Mouse (Mus musculus) T-helper 1 cell (primary cell): ENCODE data around the gene Nanos2.

ENCODE experiments used
- in situ Hi-C: fragments of 300-600 bp; cut with MboI, MseI; formaldehyde crosslinking; loops from one replicate; pipeline ENCODE4 v1.15.1; 2025; ENCODE audit warnings: high pct_unique_total_duplicates

The Nanos2 gene

DNA sequence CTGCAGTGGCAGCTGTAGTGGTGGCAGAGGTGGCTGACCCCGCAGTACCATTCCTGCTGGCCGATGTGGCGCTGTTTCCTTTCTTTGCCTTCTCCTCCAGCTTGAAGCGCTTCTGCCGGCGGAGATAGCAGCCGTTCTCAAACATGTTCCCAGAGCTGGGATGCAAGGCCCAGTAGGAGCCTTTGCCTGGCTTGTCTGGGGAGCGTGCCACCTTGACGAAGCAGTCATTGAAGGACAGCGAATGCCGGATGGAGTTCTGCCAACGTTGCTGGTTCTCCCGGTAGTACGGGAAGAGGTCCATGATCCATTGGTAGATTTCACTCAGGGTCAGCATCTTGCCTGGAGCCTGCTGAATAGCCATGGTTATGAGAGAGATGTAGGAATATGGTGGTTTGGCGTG lies 27.3 kb downstream of the Nanos2 start:
- in situ Hi-C loops: loop anchor here (25.0 kb wide), 1 partner anchor 923 kb away; no protein-coding TSS in a partner anchor

DNA sequence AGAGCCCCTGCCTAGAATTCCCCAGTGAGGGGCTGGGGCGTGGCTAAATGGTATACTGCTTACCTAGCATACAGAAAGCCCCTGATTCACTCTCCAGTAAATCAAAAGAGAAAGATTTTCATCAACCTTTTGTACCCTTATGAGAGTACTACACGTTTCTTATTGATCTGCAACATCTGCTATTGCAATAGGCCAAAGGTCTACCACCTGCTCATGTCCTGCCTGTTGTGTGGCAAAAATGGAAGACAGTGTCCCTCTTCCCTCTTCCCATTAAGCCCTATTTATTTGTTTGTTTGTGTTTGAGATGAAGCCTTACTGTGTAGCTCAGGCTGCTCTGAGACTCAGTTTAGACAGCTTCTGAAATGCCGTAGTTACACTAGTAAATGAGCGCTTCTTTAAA lies 28.8 kb downstream of the Nanos2 start:
- in situ Hi-C loops: loop anchor here (25.0 kb wide), 1 partner anchor 921 kb away; no protein-coding TSS in a partner anchor

DNA sequence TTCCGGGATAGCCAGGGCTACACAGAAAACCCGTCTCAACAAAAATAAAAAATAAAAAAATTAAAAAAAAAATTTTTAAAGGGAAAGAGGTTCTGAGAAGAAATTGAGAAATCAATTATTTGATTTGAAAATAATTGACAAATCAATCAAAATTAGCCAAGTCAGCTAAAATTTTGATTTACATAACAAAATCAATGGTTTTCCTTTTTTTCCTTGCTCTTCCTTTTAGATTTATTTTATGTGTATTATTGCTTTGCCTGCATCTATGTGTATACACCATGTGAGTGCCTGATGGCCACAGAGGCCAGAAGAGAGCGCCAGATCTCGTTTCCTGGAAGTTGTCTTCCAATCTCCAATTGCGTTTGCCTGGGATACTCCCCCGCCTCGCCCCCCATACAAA lies 30.7 kb downstream of the Nanos2 start:
- in situ Hi-C loops: loop anchor here (25.0 kb wide), 1 partner anchor 919 kb away; no protein-coding TSS in a partner anchor

DNA sequence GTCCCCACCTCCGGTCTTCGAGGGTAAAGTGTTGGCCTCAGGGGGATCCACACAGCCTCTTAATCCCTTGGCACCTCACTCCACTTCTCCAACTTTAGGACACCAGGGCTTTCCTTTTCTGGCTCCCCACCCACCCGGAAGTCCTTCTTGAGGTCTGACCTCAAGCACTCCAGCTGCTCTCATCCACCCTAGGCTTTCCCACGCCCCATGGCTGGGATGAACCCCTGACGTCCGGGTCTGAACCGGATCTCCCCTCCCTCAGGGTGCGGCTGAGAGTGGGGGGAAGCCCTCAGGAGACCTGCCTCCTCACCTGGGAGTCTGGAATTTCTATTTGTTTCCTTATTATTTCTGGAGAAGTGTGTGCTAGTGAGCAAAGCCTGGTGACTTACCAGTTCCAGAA lies 33.8 kb downstream of the Nanos2 start:
- in situ Hi-C loops: loop anchor here (25.0 kb wide), 1 partner anchor 916 kb away; no protein-coding TSS in a partner anchor

DNA sequence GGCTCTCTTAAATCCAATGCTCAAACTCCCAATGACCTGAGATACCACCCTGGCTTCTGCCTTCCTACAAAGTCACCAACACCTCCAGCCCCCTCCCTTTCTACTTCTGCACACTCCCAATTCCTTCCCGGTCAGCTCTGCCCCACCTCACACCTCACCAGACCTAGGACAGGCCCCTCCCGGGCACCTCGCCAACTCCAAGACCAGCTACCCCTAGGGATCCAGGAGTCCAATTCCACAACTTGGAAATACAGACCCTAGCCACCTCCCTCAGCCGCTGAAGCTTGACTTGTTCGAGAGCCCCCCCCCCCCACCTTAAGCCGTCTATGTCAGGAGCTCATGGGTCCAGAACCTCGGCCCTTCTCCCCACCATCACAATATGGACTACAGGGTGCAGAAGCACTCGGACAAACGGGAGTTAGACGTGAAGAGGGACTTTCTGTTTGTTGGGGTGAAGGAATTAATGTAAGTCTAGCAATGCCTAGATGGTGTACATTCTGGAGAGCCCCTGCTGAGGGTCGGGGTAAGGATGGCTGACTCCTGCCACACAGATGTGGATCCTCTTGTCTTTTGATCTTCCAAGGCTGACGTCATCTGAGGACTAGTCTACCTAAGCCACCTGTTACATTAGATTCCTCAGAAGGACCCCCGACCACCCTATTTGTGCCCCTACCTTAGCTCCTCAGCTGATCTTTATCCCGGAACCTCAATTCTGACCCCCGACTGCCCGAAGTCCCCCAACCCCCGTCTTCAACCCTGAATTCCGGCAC lies 35.2 kb downstream of the Nanos2 start:
- in situ Hi-C loops: loop anchor here (25.0 kb wide), 1 partner anchor 915 kb away; no protein-coding TSS in a partner anchor

DNA sequence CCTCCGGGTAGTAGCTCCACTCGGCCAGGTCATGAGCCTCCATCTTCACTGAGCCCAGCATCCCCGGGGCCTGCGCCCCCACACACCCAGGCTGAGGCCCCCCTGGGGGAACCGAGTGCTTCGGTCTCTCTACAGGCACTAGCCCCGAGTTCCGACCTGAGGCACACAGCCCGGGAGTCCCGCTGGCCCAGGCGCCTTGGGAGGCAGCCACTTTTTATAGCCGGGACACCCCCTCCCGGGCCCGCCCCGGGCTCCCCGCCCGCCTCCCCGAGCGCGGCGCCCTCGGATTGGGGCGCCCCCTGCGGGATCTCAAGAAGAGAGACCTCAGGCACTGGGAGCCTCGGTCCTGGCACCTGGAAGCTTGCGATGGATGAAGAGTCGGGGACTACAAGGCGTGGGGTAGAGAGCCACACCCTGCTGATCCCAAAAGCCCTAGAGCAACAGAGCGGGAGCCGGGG lies 36.2 kb downstream of the Nanos2 start, which contains the start of gene Foxa3:
Gene Foxa3, minus strand, starts transcription at position 182 of the 458 bp plus-strand sequence.
- in situ Hi-C loops: loop anchor here (25.0 kb wide), 1 partner anchor 914 kb away; no protein-coding TSS in a partner anchor

DNA sequence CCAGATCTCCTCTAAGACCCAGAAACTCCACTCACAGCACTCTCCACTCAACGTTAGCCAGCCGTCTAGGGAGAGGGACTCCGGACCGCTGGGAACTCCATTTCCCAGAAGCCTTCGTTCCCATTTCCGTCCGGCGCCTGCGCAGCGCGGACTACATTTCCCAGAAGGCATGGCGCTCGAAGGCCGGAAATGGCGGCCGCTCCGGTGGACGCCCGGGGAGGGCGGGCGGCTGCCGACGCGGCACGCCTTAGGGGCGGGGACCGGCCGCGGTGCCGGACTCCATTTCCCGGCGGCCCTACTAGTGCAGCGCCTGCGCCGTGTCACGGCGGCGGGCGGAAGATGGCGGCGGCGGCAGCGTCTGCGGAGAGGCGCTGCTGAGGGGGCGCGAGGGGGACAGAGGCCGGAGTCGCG lies 36.9 kb downstream of the Nanos2 start, which contains the start of gene Sympk:
Gene Sympk, plus strand, starts transcription at position 282 of the 411 bp plus-strand sequence.
- in situ Hi-C loops: loop anchor here (25.0 kb wide), 1 partner anchor 913 kb away; no protein-coding TSS in a partner anchor

DNA sequence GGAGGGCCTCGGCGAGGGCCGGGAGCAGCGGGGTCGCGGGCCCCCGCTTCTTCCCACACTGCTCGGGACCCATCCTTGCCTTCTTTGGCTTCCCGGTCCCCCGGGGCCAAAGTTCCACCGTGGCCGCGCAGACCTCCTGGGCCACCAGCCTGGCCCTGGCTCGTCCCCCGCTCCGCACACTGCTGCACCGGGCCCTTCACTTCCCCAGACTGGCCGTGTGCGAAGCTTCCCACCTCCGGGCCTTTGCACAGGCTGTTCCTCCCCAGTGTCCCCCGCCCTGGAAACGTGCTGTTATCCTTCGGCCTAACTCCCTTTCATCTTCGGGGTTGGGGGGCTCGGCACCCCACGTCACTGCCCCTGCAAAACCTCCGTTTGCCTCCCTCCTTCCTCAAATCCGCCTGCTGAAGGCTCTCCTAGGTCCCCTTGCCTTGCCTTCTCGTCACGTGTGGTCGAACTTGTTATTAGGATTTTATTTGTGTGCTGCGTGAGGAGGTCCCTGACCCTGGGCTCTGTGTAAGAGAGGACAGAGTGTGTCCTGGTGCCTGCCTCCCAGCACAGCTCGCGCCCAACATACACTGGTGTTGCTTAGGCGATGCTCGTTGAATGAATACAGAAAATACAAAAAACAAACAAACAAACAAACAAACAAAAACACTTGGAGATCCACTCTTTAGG lies 37.5 kb downstream of the Nanos2 start:
- in situ Hi-C loops: loop anchor here (25.0 kb wide), 1 partner anchor 913 kb away; no protein-coding TSS in a partner anchor

DNA sequence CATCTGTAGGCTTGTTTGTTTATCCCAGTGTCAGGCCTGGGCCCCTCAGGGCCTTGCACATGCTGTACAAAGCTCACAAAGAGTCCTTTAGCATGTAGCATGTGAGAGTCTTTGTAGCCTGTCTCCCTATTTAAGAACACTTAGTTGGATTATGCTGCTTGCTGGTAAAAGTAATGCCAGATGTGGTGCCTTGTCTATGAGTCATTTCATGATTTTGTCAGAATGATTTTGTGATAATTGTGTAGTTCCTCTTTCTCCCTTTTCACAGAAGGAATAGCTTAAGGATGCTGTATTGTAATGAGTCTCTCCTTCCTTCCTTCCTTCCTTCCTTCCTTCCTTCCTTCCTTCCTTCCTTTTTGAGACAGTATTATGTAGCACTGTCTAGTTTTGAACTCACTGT lies 40.9 kb downstream of the Nanos2 start:
- in situ Hi-C loops: no loop called here

DNA sequence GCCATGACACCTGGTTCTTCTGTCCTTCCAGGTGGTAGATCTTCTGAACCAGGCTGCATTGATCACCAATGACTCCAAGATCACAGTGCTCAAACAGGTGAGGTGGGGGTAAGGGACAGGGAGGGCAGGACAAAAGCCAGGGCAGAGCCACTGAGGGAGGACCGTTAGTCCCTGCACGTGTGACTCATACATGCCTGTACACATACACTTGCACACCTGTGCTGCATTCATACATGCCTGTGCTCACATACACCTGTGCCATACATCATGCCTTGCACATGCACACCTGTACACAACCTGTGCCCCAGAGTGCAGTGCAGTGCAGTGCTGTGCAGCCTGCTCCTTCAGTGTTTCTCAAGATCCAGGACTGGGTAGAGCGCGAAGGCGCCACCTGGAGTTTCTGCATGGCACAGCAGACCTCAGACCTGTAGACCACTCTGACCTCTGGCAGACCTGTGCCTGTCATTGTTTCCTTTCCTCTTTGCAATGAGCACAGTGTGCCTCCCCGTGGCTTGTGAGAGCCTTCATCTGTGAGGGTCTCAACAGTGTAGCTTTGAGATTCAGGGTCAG lies 42.0 kb downstream of the Nanos2 start:
- in situ Hi-C loops: no loop called here

DNA sequence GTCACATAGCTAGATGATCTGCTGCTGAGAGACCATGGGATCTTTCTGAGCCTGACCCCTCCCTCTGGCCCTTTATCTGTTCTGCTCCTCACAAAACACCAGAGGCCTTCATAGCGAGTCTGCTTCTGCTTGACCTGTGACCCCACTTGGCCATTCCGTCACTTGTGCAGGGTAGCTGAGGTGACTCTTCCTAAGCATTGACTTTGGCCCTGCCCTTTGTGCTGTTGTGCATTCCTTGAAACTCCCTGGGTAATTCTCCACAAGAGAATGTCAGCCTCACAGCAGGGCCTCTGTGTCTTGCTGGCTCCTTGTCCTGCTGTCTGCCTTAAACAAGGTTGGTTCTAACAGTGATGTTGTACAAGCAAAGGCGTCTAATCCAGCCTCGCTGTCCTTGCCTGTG lies 44.4 kb downstream of the Nanos2 start:
- in situ Hi-C loops: no loop called here
